Mouse (Mus musculus): ENCODE measurements around the gene Smim24. TPM values are rescaled to one million over a fixed set of nuclear protein-coding genes. Genes with fewer than 3 reads are reported as not detected.

Gene Smim24
- total RNA-seq, 4 experiments from 2014 or later, result 1.4 to 2.4 (median 1.9) TPM

DNA sequence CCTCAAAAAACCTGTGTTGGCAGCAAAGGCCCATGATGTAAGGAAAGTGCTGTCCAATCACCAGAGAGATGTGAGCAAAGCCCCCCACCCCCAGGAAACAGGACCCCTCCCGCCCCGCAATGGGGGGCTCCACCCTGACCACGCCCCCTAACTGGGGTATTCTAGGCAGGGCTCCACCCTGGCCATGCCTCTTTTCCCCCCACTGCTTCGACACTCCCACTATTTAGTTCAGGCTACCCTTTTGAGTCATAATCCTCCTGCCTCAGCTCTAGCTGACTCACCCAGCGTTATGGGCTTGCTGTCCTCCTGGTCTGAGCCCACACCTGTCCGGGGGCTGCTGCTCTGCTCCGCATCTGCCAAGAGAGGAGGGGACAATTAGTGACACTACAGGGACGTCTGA, 16.5 kb downstream of the Smim24 start:
- DNase-seq (ENCODE audit: low spot score), result no peak

DNA sequence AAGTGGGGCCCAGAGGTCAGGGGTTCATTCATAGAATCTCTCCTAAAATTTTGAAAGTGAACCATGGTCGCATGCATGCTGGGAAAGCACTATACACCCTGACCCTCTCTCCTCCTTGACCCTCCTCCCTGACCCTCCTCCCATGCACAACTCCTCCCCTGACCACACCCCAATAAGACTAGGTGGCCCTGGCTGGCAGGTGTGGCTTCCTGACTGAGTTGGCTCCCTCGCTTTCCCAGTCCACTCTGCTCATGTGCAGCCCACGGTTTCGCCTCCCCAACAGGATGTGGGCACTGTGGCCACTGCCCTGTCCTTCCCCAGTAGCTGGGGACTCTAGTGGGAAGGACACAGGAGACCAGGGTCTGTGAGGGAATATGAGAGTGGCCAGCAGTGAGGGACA, 17.5 kb downstream of the Smim24 start:
- no peak for DNase-seq (ENCODE audit: low spot score)

DNA sequence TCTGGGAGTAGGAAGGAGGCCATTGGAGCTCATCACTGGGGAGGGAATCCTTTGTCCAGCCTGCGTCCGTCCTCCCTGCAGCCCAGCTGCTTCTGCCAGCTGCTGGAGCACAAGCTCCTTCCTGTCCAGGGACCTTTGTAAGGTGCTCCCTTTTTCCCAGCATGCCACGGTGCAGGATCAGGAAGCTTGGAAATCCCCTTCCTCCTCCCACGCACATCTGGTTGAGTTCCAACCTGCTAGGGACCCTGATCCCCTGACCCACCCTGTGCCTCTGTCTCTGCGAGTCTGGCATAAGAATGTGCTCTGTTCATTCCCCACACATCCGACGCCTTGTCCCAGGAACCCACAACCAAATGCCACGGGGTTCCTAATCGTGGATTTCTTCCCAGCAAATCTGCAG, 18.1 kb downstream of the Smim24 start:
- peak; percentile 81 for DNase-seq (ENCODE audit: low spot score)

DNA sequence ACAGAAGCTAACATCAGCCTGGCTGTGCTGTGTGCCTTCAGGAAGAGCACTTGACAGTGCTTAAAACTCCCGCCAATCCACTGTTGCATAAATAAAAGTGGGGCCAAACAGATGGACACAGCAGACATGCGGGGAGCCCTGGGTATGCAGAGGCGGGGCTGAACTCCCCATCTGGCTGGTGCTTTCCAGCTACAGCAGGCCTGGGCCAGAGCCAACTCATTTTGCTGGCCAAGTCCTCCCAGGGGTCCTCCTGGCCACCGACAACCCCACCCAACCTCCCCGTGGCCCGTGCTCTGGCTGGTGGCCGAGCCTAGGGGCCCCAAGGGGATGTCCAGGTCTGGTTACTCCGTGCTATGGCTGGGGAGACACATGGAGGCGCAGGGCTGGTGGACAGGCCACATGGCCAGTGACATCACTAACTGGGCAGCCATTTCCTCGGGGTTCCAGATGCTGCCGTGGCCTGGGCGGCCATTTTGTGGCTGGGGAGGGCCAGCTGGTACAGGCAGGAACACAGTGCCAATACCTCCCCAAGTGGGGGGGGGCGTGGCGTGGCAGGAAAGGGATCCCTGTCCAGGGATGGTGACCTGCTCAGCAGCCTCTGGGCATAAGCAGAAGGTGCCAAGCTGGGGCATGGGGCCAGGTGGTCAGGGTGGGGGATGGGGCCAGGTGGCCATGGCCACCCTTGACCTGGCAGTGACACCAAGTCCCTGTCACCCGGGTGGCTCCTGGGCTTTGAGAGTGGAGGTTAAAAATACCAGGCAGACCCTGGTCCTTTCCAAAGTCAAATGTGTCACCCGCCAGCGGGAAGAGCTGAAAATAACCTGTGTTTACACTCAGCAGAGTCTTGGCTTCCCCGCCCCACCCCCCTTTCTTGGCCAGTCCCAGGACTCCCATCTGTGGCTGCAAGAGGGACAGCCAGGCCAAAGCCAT, 18.9 kb downstream of the Smim24 start:
- DNase-seq (ENCODE audit: low spot score), result peak; percentile 95

DNA sequence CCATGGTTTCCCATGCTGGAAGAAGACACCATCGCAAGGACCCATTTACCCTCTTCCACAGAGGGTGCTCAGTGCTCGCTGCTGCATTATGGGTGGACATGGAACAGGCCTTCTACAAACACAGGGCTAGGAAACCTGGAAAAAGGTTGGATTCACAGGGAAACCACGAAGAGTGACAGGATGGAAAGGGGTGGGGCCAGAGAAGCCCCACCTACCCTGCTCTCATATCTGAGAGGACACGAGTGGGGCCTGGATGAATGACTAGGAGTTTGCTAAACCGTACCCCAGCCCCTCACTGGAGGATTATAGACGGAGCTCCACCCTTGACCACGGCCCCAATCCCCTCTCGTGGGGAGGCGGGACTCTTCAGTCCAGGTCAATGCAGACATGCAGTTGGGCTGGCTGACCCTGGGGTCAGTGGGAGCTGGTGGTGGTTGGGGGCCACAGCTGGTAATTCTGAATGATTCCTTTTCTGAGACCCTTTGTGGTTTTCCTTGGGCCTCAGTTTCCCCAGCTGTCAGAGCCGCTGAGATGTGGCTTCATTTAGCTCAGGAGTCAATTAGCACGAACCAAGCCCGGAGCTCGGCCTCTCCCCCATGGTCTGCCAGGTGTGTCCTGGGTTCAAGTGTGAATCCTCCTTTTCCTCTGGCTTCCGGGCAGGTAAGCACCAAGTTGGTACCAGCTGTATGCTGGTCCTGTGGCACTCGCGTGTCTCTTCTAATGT, 19.9 kb downstream of the Smim24 start:
- no peak for DNase-seq (ENCODE audit: low spot score)

DNA sequence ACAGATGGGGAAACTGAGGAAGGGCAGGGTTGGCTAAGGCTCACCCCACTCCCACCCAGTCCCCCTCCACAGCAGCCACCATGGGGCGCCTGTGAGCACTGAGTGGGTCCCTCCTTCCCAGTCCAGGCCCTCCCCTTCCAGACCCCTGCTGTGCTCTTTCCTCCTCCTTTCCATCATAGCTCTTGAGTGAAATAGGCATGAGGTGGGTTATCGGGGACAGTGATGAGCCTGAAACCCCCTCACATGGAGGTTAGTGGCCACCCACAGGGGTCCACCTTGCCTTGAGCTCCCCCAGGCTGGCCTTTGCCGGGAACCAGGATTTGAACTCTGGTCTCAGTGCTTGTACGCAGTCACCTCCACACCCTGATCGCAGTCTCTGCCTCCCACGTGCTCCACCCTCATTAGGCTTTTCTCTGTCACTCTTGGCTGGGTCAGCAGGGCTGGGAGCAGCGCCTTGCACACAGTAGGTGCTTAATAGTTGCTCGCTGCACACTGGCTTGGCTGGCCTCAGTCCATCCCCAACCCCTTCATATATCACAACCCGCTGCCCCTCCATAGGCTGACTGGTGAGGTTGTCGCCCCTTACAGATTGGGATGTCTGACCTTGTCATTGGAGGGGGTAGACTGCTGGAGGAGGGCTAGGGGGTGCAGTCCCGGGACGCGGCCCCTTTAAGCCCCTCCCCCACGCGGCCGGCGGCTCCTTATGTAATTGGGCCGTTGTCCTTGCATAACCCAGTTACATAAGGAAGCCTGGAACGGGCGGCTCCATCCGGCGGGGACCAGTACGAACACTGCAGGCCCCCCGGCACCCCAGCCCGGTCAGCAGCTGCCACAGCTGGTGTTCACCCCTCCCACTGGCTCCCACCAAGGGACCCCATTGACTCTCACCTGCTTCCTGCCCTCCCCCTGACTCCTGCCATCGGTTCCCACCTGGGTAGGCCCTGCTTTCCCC, 20.7 kb downstream of the Smim24 start:
- DNase-seq (ENCODE audit: low spot score), result peak; percentile 92

DNA sequence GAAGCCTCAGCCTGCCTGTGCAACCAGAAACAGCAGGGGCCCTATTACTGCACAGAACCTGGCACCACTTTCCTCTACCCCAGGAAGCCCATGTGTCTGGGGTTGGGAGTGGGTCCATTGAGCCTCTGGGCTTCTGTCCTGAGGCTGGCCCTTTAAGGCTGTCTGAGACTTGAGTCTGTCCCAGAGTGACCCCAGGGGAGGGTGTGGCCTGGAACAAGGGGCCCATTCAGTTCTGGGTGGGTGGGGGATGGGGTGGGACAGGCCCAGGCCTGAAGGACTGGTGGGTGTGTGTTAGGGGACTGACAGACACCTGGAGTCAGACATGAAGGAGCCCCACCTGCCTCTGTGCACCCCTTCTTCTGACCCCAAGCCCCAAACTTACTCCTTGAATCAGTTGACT, 21.8 kb downstream of the Smim24 start:
- no peak for DNase-seq (ENCODE audit: low spot score)

DNA sequence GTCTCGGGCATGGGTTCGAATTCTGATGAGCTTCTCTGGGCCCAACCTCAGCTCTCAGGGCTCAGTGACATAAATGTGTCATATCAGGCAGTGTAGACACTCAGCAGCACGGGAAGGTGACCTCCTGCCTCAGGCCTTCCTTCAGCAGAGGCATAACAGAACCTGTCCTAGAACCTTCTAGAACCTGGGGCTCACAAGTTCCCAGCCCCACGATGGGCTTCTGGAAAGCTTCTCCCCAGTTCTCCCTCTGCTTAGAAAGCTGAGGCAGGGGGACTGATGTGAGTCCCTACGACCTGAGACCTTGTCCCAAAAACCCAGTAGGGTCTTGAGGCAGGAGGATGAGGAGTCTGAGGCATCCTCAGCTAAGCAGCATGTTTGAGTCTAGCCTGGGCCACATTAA, 22.3 kb downstream of the Smim24 start:
- DNase-seq (ENCODE audit: low spot score), result no peak

DNA sequence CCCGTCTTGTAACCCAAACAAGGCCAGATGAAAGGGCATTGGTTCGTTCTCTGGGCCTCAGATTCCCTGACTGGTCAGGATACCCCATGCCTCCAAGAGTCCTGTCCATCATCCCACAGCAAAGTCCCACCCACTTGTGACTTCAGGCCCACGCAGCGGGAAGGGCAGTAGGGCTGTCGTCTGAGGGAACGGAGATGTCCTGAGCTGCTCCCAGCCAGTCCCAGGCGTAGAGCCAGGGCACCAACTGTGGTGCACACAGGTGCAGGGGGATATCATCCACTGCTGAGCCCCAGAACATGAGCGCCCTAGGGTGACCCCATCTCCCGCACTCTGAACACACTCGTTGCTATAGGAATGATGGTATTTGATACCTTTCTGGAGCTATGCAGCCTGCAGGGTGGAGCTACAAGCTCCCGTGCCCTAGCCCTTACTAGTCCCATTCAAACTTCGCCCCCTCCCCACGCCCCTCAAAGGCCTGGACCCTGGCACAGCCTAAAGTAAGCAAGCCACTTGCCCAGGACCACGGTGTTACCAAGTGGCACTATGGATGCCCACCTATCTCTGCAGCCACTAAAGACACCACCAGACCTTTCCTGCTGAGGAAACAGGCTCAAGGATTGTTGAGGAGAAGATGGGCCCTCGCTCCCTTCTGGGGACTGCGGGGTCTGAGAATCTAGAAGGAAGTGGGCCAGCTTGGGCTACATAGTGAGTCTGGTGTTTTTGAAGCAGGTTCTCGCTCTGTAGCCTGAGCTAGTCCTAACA, 22.9 kb downstream of the Smim24 start:
- no peak for DNase-seq (ENCODE audit: low spot score)

DNA sequence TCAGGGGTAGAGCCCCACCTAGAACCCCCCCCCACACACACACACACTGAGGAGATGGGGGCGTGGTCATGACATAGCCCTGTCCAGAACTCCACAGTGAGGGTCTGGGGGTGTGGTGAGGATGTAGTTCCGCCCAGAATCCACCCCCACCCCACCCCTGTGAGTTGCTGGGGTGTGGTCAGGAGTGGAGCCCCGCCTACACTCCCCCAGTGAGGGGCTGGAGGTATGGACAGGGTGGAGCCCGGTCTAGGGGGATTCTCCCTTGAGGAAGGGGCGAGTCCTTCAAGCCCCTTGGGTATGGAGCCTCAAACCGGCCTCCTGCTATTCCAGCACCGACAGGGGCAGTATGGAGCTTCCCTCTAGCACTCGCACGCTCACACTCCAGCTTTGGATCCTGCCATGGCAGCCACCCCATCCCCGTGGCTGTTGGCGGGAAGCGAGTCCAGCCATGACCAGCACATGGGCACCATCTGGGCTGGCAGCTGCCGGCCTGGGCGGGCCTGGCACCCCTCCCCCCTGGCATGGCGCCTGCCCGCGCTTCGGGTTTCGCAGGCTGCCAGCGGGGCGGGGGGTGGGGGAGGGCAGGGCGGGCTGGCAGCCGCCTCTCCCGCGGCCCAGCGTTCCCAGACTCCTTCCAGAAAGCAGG, 23.9 kb downstream of the Smim24 start:
- peak; percentile 78 for DNase-seq (ENCODE audit: low spot score)

DNA sequence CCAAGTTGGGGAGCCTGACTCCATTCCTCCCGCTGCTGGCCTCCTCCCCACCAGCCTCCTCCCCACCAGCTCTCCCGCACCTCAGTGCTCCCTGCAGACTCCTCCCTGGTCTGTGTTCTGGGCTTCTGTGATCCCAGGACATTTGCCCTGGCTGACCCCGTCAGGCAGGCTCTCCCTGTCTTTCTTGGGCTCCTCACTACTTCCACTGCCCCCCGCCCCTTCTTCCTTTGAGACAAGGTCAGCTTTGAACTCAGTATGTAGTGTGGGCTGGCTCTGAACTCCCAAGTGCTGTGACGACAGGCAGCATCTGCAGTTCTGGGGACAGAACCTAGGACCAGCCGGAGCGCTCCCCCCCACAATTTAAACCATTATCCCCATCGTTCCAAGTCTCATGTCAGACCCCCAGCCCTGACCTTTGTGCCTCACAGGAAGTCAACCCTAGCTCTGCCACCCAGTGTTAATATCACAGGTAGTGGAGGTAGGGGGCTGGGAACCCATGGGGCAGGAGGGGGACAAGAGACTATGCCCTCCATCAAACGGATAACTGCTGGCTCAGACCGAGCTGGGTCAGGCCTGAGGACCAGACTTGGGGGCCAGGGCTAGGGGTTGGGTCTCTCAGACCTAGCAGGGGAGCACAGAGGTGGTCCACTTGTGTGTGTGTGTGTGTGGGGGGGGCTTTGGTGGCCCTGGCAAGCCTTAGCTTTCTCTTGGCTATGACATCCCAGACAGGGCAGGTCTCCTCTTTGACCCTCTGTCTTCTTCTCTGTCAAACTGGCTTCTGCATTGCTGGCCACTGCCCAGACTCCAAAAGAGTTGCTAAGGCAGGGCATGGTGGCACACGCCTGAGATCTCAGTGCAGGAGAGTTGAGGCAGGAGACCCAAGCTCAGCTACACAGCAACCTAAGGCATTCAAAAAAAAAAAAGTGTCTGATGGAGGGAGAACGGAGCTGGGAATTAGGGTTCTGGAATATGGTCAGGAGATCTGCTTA, 24.7 kb downstream of the Smim24 start:
- no peak for DNase-seq (ENCODE audit: low spot score)

DNA sequence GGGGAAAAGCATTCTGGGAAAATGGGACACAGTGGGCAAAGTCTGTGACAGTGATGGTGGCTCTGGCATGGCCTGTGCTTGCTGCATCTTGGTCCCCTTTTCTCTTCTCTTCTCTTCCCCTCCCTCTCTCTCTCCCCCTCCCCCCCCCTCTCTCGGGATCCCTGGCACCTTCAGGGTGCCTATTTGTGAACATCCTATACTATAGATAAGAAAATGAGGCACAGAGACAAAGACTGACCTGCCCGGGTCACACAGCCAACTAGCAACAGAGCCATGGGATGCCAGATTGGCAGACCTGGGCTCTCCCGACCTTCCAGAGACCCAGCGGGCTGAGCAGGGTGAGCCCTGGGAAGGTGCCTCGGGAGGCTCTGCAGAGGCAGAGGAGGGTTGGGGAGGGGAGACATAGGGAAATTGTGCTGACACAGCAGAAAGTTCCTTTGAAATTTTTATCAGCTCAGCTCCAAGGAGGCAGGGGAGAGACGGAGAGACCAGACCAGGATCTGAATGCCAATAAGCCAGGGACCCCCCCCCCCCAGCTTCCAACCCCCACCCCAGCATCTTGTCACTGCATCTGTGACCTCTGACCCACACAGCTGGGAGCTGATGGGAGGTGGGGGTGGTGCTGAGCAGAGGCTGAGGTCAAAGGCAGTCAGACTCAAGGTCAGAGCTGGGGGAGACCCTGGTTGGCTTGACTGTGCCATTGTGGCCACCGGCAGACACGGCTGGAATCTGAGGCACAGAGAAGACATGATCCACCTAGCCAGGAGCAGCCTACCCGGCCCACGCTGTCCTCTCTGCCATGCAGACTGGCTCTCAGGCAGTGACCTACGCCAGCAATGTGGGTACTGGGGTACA, 25.6 kb downstream of the Smim24 start:
- DNase-seq (ENCODE audit: low spot score), result no peak

DNA sequence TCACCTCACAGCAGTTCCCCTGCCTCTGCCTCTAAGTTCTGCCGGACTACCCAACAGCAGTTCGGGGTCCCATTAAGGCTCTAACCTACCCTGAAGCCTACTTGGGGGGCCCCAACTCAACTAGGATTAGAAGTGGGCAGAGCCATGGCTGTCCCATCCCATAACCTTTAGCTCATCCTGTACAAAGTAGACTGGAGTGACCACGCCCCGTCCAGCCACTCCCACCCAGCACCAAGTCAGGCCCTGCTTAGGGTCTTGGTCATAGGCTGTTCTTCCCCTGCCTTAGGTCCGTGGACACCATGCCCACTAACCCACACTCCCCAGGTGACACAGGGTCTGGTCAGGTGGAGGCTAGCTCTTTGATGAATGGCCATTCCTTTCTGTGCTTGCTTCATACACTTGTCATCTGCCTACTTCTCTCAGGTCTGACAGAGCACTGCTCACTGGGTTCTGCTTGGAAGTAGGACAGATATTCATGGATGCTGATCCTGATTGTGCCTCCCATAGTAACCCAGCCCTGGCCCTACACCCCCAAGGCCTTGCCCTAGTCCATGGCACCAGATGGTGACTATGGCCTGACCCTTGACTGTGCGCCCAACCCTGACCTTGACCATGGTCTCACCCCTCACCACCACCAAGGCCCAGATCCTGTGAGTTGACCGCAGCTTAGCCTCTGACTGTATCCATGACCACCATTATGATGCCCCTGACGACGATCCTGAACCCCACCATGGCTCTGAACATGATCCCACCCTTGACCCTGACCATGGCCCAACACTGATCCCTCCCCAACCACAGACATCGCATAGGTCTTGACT, 26.5 kb downstream of the Smim24 start:
- no peak for DNase-seq (ENCODE audit: low spot score)

DNA sequence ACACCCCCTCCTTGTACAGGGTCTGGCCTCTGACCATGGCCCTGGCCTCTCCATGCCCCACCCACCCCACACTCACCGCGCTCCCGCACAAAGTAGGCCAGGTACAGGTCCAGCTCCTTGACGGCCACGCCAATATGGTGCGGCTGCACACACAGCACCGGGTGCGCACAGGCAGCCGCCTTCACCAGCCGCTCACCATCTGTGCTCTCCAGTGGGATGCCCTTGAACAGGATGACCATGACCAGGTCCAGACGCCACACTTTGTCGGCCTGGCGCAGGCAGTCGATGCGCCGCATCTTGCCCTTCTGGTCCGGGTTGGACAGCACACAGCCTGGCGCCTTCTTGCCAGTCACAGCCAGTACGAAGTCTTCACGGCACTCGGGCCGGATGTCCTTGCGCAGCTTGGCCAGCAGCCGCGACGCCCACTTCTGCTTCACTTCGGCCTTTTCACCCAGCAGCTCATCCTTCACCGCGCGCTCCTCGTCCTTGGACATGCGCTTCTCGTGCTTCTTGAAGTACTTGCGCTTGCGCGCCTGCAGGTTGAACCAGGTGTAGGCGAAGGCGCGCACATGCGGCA, 27.4 kb downstream of the Smim24 start:
- no peak for DNase-seq (ENCODE audit: low spot score)

DNA sequence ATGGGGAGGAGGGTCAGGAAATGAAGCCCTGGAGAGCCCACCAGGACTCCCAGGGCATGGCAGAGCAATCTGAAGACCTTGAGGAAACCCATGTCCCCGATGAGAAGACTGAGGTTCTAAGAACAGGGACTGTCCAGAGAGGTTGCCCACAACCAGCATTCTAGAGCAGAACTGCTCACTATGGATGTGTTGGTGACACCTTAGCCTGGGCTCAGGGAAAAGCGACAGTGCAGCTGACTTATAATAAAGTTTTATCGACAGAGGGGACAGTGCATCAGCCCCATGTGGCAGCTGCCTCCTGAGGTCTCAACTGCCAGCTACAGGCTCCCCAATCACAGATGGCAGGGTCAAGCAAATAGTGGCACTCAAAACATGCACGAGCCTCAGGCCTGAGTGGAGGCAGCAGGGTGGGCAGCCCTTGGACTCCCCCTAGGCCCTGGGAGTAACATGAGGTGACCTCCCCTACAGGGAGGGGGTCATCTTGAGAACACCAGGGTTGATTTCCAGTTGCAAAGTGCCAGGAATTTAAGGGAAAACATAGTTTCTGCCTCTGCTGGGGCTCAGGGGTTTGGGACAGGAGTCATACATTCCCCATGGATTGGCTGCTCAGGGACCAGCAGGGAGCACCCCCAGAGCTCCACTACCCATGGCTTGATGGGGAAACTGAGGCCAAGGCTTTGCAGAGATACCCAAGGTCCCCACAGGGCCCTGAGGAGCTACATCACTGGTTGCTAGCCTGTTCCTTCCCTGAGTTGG, 28.4 kb downstream of the Smim24 start:
- no peak for DNase-seq (ENCODE audit: low spot score)

DNA sequence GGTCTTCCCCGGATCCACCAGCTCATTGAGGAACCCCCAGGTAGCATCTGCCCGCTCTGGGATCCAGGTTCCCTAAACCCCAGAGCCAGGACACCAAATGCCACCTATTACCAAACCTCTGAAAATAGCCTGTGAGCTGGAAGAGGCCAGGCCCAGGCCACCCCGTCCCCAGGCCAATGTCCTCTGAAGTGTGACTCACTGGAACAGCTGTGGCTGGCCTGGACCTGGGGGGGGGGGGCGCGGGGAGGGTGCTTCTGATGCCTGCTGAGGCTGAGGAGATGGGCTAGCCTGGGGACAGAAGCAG, 28.9 kb downstream of the Smim24 start:
- no peak for DNase-seq (ENCODE audit: low spot score)

DNA sequence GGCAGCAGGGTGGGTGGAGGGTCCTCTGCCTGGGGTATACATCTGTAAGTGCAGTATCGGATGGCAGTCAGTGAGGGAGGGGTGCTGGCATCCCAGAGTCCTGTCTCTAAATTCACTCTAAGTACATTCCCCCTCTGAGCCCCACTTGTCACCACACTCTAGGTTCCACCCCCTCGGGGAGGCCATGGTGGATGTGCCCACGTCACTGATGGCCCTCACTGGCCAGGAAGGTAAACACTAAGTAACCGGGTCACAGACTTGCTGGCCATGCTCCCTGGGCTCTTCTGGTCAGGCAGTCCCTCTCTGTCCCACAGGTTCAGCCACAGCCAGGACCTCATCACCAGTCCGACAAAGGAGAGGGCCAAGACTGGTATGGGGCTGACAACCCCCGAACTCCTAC, 29.3 kb downstream of the Smim24 start:
- no peak for DNase-seq (ENCODE audit: low spot score)
